Mouse (Mus musculus) forebrain, embryonic 12.5 days (tissue): Measurements from ENCODE around the gene Sept10. TPM values are rescaled to one million over a fixed set of nuclear protein-coding genes. Genes with fewer than 3 reads are reported as not detected.
"Not testable (repeated sequence)": the region's sequence is repeated elsewhere in the genome, so short reads cannot be mapped to it uniquely, and the experiment has no call there.

ENCODE experiments used
- ATAC-seq: fragments of 200-750 bp; cut with Nextera tagmentation; 2 replicates; pipeline ENCODE4 v1.8.0; 2017; ENCODE audit warnings: moderate TSS enrichment; ENCODE audit not compliant: low FRiP score
- H3K27ac ChIP-seq: fragments of 300-500 bp; sonication (generic); 2 replicates; pipeline ENCODE4 v1.5.1; 2016; ENCODE audit warnings: mild to moderate bottlenecking
- H3K27me3 ChIP-seq: fragments of 300-500 bp; sonication (generic); 2 replicates; pipeline ENCODE4 v1.6.1; 2016; ENCODE audit warnings: mild to moderate bottlenecking
- H3K36me3 ChIP-seq: fragments of 300-500 bp; sonication (generic); replicated peaks from 2 replicates; pipeline ENCODE4 v1.6.1; 2016; ENCODE audit warnings: mild to moderate bottlenecking
- H3K4me1 ChIP-seq: fragments of 300-500 bp; sonication (generic); 2 replicates; pipeline ENCODE4 v1.6.1; 2016
- H3K4me2 ChIP-seq: fragments of 300-500 bp; sonication (generic); 2 replicates; pipeline ENCODE4 v1.6.1; 2016; ENCODE audit warnings: mild to moderate bottlenecking, moderate library complexity
- H3K4me3 ChIP-seq: fragments of 300-500 bp; sonication (generic); replicated peaks from 2 replicates; pipeline ENCODE4 v1.5.1; 2016; ENCODE audit warnings: mild to moderate bottlenecking
- H3K9ac ChIP-seq: fragments of 300-500 bp; sonication (generic); 2 replicates; pipeline ENCODE4 v1.6.1; 2016; ENCODE audit warnings: mild to moderate bottlenecking
- H3K9me3 ChIP-seq: fragments of 300-500 bp; sonication (generic); 2 replicates; pipeline ENCODE4 v1.6.1; 2016
- WGBS: fragments of 180-500 bp; shearing (Covaris S2); methylation state at CpG from one replicate; pipeline ENCODE4 v1.1.7; 2016; 5-methylcytosine and 5-hydroxymethylcytosine counted together
- polyA plus RNA-seq: library from polyadenylated mRNA; unstranded; fragments of >200 nt; fragmentation: Nextera tagmentation; extraction: Ambion mirVana; gene quantifications from 2 replicates; pipeline ENCODE4 v1.2.1, GENCODE M21; 2016

The Sept10 gene
- polyA plus RNA-seq, 1 experiment from 2014 or later, result 30.4 TPM

DNA sequence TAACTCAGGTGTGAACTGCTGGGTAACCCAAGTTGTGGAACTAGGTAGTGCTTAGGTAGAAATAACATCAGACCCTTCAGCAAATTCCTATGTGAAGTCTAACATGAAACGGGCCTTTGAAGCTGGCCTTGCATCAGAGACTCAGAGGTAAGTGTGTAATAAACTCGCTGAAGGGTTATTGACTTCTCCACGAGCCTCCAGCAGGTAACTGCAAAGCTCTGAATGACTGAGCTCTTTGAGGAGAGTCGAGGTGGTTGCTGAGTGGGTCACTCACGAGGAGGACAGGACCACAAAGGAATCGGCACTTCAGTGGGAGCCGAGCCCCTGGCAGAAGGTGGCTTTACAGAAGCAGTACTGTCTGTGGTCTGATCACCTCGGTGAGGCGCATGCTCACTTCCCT, 105.3 kb downstream of the Sept10 start:
- no peaks in the 10 kb centered on the region for H3K9me3 ChIP-seq
- H3K4me1 ChIP-seq, result no peaks in the 10 kb centered on the region
- no peak overlapping the region for H3K4me3 ChIP-seq
- no peak for ATAC-seq
- no peaks in the 10 kb centered on the region for H3K36me3 ChIP-seq
- no peak overlapping the region for H3K4me2 ChIP-seq
- no peaks in the 10 kb centered on the region for H3K27me3 ChIP-seq
- 84% methylated on average over 9 of the region's 9 CpGs for WGBS
- H3K27ac ChIP-seq, result no peak overlapping the region
- no peak overlapping the region for H3K9ac ChIP-seq

DNA sequence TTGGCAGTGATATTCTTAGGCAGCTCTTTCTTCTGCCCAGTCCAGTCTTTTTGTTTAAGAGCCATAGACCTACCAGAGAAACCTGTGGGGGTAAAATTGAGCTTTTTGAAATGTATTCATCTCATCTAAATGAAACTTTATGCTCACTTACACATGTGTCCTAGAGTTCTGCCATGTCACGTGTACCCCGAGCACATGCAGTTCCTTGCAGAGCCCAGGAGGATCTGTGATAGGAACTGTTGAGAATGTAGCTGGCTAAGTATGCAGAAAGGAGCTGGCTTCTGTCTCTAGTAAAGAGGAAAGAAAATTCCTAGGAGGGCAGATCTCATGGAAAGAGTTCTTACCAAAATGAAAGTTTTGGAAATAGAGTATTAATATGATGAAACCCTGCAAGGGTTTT, 106.0 kb downstream of the Sept10 start:
- Histone ChIP-seq H3K4me1 (no peaks in the 10 kb centered on the region), H3K4me2 (no peak overlapping the region), H3K27ac (no peak overlapping the region), H3K9ac (no peak overlapping the region), H3K9me3 (0 out of 2 replicates have a peak, but pooled peaks cover 2% of the 10 kb centered on the region), H3K27me3 (no peaks in the 10 kb centered on the region), H3K4me3 (no peak overlapping the region), H3K36me3 (no peaks in the 10 kb centered on the region)
- ATAC-seq, result no peak
- 92% methylated on average over 2 of the region's 2 CpGs for WGBS

DNA sequence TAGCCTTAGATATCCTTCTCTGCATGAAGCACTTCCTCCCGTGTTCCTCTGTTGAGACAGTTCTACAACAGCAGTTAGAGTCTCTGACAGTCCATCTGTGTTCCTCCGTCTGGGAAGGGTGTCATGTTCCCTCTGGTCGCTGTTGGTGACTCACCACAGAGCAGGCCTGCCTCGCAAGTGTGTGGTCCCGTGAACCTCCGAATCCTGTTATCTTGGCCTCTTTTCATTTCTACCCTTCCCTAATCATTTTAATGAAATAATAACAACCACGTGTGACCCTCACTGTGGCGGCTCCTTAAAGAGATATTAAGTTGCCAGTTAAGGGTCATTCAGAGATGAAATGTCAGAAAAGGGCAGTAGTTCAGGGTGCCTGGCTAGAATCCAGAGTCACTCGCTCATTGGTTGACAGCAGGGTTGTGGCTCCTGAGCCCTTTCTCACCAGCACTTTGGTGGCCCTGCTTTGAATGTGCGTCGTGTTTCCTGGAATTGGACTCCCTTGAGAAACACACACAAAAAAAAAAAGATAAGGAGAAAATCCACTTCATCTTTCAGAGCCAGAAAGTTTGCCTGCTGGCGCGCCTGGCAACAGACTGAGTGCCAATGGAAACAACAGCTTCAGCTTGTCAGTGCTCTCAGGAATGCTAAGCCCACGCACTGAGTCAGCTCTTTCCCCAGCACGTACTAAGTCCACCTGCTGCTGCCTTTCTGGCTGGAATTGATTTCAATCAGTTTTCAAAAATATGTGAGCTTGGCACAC, 106.9 kb downstream of the Sept10 start:
- no peak overlapping the region for H3K4me3 ChIP-seq
- H3K4me1 ChIP-seq, result no peaks in the 10 kb centered on the region
- no peak for ATAC-seq
- no peaks in the 10 kb centered on the region for H3K27me3 ChIP-seq
- no peak overlapping the region for H3K4me2 ChIP-seq
- WGBS, result 68% methylated on average over 15 of the region's 15 CpGs
- no peak overlapping the region for H3K9ac ChIP-seq
- H3K27ac ChIP-seq, result no peak overlapping the region
- no peaks in the 10 kb centered on the region; the same call in 1 of the 2 replicates for H3K36me3 ChIP-seq
- 0 out of 2 replicates have a peak, but pooled peaks cover 3% of the 10 kb centered on the region for H3K9me3 ChIP-seq

DNA sequence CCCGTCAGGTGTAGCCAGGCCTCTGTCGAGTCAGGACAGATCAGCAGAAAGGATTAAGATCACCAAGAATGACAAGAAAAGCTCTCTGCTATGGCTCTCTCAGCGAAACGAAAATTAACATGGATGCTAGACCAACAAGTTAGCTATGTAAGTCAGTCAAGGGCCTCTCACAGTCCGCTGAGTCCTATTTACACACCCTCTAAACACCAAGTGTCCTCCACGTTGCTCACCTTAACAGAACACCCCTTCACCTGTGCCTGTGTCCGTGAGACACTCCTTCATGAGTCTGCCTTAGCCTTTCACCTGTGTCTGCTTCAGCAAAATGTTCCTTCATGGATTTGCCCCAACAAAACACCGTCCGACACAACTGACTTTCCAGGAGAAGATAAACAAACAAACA, 108.3 kb downstream of the Sept10 start:
- WGBS, result 84% methylated on average over 9 of the region's 9 CpGs
- Histone ChIP-seq H3K4me3 (no peak overlapping the region), H3K9me3 (0 out of 2 replicates have a peak, but pooled peaks cover 3% of the 10 kb centered on the region), H3K9ac (no peak overlapping the region), H3K27me3 (no peaks in the 10 kb centered on the region), H3K27ac (no peak overlapping the region), H3K4me1 (no peaks in the 10 kb centered on the region), H3K4me2 (no peak overlapping the region), H3K36me3 (no peaks in the 10 kb centered on the region; the same call in 1 of the 2 replicates)
- no peak for ATAC-seq

DNA sequence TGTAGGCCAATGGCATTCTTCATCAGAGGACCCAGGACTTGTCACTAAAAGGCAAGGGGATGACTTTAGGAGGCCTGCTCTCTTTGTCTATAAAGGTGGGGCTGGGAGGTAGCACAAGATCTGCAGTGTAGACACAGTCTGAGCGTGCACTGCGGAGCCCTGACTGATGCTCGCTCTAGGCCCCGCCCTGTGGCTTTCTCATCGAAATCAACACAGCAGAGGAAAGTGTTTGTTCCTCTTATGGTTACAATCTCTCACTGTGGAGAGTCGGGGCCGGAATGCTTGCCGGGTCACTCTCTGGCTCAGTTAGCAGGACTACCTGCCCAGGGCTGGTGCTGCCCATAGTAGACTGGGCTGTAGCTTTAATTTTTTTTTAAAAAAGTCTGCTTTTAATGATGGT, 108.9 kb downstream of the Sept10 start:
- no peak overlapping the region for H3K27ac ChIP-seq
- 92% methylated on average over 8 of the region's 8 CpGs for WGBS

DNA sequence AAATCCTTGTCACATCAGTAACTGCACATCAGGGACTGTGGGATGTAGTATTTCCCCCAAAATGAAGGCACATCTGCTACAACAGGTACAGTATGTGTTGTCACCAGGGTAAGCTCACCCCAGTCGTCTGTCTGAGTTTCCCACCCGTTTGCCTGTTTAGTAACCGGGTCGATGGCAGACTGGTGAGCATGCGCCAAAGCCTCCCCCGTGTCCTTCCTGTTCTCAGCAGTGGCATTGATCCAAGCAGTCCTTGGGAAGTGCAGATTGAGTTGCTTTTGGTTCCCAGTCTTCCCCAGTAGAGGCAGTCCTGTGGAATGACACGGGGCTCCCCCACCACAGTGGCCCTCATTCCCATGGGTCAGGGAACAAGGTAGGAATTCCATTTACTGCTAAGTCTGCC, 111.3 kb downstream of the Sept10 start:
- no peak for ATAC-seq
- 96% methylated on average over 7 of the region's 7 CpGs for WGBS

More for the DNA sequence above, 108.9 kb downstream of the Sept10 start:
- Histone ChIP-seq H3K4me2 (no peak overlapping the region), H3K4me1 (no peaks in the 10 kb centered on the region), H3K9ac (no peak overlapping the region), H3K36me3 (no peaks in the 10 kb centered on the region; the same call in 1 of the 2 replicates), H3K9me3 (0 out of 2 replicates have a peak, but pooled peaks cover 3% of the 10 kb centered on the region), H3K27me3 (no peaks in the 10 kb centered on the region), H3K4me3 (no peak overlapping the region)
- ATAC-seq, result no peak

DNA sequence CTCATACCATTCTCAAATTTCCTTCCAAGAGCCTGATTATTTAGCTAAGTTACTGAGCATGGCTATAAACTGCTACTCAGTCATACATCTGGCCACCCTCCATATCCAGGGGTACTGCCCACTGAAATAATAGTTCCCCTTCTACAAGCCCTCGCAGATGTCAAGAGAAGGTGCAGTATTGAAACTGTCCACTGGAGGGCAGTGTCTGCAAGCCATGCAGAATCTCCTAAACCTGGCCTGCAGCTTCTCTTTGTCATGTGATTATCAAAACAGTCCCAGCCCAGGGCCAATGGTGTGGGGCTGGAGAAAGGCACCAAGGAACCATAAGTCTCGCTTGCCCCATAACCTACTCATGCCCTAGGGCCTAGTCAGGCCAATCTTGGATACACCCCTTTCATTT, 112.6 kb downstream of the Sept10 start:
- WGBS, result 33% methylated on average over 2 of the region's 2 CpGs
- Histone ChIP-seq H3K4me3 (no peak overlapping the region), H3K4me2 (no peak overlapping the region), H3K27me3 (no peaks in the 10 kb centered on the region), H3K9ac (no peak overlapping the region), H3K36me3 (no peaks in the 10 kb centered on the region; the same call in 1 of the 2 replicates), H3K4me1 (no peaks in the 10 kb centered on the region), H3K27ac (no peak overlapping the region), H3K9me3 (0 out of 2 replicates have a peak, but pooled peaks cover 3% of the 10 kb centered on the region)
- 0 out of 2 replicates have a peak, but pooled peaks have one; percentile 9 for ATAC-seq

More for the DNA sequence above, 111.3 kb downstream of the Sept10 start:
- no peaks in the 10 kb centered on the region for H3K4me1 ChIP-seq
- H3K9me3 ChIP-seq, result 0 out of 2 replicates have a peak, but pooled peaks cover 3% of the 10 kb centered on the region
- no peak overlapping the region for H3K4me3 ChIP-seq
- H3K36me3 ChIP-seq, result no peaks in the 10 kb centered on the region; the same call in 1 of the 2 replicates
- H3K27ac ChIP-seq, result no peak overlapping the region
- H3K9ac ChIP-seq, result no peak overlapping the region
- no peak overlapping the region for H3K4me2 ChIP-seq
- H3K27me3 ChIP-seq, result no peaks in the 10 kb centered on the region

DNA sequence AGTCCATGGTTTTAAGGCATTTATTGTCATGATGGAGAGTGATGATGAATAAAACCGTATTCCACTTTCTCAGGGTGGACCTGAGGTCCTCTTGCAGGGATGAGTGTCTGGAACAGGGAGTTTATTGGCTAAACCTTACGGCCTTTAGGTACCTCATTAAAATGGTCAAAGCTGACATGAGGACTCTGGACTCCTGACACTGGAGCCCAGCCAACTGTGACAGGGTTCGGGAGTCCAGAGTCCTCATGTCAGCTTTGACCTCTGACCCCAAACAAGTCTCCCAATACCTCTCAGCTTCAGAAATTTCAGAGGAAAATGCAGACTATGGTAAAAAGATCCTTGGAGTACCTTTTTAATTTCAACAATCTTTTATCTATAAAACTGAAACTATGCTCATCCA, 115.0 kb downstream of the Sept10 start:
- no peak overlapping the region for H3K4me3 ChIP-seq
- 0 out of 2 replicates have a peak, but pooled peaks cover 3% of the 10 kb centered on the region for H3K9me3 ChIP-seq
- H3K9ac ChIP-seq, result no peak overlapping the region
- no peaks in the 10 kb centered on the region for H3K27me3 ChIP-seq
- H3K4me1 ChIP-seq, result no peaks in the 10 kb centered on the region
- no peaks in the 10 kb centered on the region; the same call in 1 of the 2 replicates for H3K36me3 ChIP-seq
- H3K27ac ChIP-seq, result no peak overlapping the region
- WGBS, result 85% methylated on average over 3 of the region's 3 CpGs
- no peak for ATAC-seq
- no peak overlapping the region for H3K4me2 ChIP-seq

DNA sequence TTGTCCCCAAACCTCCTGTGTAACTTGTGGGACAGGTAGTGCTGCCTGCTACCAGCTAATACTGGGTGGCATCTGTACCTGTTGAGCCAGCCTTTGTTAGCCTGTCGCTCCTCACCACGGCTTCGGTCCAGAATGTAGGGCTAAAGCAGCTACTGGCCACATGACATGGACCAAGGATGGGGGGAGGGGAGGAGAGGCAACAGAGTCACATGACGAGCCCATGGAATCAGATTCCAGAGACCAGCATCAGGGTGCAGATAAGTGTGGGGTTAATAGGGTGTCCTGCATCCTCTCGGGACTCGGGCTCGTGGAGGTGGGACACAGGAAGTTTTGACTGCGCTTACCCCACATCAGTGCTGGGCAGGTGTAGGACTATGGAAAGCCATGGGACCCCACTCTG, 115.8 kb downstream of the Sept10 start:
- 0 out of 2 replicates have a peak, but pooled peaks cover 3% of the 10 kb centered on the region for H3K9me3 ChIP-seq
- H3K4me1 ChIP-seq, result no peaks in the 10 kb centered on the region
- H3K36me3 ChIP-seq, result no peaks in the 10 kb centered on the region; the same call in 1 of the 2 replicates
- H3K27ac ChIP-seq, result no peak overlapping the region
- ATAC-seq, result no peak
- no peaks in the 10 kb centered on the region for H3K27me3 ChIP-seq
- H3K4me3 ChIP-seq, result no peak overlapping the region
- WGBS, result 86% methylated on average over 8 of the region's 8 CpGs
- no peak overlapping the region for H3K4me2 ChIP-seq
- H3K9ac ChIP-seq, result no peak overlapping the region

DNA sequence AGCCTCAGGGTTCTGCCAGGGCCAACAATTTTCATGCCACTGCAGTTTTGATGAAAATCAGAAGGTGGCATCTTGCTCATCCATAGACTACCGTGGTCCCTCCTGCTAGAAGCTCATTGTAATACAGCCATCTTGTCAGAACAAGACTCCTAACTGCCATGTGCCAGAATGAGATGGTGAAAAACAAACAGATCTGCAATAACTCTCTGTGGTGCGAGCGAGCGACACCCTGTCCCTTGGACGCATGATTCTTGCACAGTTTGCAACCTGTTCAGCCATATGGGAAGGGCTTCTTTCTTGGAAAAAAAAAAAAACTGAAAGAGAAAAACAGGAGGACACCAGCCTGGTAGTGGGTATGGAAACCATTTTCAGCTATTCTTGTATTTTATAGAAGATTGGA, 117.0 kb downstream of the Sept10 start:
- no peak overlapping the region for H3K9ac ChIP-seq

DNA sequence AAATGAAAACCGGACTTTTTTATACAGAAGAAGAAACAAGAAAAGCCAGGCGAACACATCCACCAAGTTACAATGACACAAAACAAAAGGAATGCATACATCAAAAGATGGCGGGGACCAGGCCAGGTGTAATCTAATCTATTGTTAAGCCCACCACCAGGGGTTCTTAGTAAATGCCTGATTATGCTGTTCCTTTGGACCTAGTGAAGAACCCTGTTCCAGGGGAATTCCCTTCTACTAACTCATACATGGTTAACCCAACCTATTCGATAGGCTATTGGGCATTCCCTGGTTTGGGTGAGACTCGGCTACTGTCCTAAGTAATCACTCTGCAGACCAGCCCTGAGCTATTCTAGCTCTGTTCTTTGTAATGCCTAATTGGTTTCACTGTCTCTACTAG, 118.6 kb downstream of the Sept10 start:
- 89% methylated on average over 5 of the region's 5 CpGs for WGBS
- not testable (repeated sequence) for H3K9me3 ChIP-seq

More for the DNA sequence above, 117.0 kb downstream of the Sept10 start:
- 95% methylated on average over 5 of the region's 5 CpGs for WGBS
- Histone ChIP-seq H3K9me3 (no peaks in the 10 kb centered on the region), H3K27me3 (no peaks in the 10 kb centered on the region), H3K27ac (no peak overlapping the region), H3K36me3 (no peaks in the 10 kb centered on the region; the same call in 1 of the 2 replicates), H3K4me3 (no peak overlapping the region), H3K4me2 (no peak overlapping the region), H3K4me1 (no peaks in the 10 kb centered on the region)
- no peak for ATAC-seq

DNA sequence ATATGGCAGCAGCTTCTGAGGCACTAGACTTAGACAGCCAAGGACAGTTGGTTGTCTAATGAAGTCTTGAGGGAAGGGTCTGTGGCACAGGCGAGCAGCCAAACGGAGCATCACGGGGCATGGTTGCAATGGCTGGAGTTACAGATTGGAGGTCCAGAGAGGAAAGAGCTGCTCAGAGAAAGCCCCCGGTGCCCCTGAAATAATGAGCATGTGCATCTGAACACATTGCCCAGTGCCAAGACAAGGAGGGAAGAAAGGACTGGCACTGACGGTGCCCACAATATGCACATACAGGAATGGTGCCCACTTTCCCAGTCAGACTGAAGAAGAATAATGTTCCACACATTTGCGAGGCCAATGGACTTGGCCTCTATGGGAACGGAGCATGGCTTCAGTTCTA, 129.7 kb downstream of the Sept10 start:
- Histone ChIP-seq H3K27me3 (peaks cover 3% of the 10 kb centered on the region; the same call in 1 of the 2 replicates), H3K9me3 (no peaks in the 10 kb centered on the region), H3K27ac (0 out of 2 replicates have a peak overlapping the region, but pooled peaks have one; percentile 15), H3K36me3 (no peaks in the 10 kb centered on the region), H3K9ac (no peak overlapping the region), H3K4me2 (no peak overlapping the region), H3K4me1 (peaks cover 52% of the 10 kb centered on the region), H3K4me3 (no peak overlapping the region)
- 86% methylated on average over 7 of the region's 7 CpGs for WGBS
- no peak for ATAC-seq

More for the DNA sequence above, 118.6 kb downstream of the Sept10 start:
- not testable (repeated sequence) for H3K27ac ChIP-seq, H3K9ac ChIP-seq, H3K27me3 ChIP-seq, H3K4me1 ChIP-seq, H3K4me3 ChIP-seq, ATAC-seq, H3K4me2 ChIP-seq, H3K36me3 ChIP-seq
